Mouse (Mus musculus) neural tube, embryonic 11.5 days (tissue): ENCODE results near the gene Hoxd3. TPM values are rescaled to one million over a fixed set of nuclear protein-coding genes. Genes with fewer than 3 reads are reported as not detected.

ENCODE experiments used
- ATAC-seq: fragments of 200-750 bp; cut with Nextera tagmentation; 2 replicates; pipeline ENCODE4 v1.8.0; 2017; ENCODE audit warnings: moderate number of reproducible peaks, mild to moderate bottlenecking, moderate TSS enrichment, moderate library complexity; ENCODE audit not compliant: insufficient read depth, low FRiP score, low TSS enrichment
- DNase-seq: peaks from one replicate; pipeline ENCODE4 v3.0.0-alpha.2; 2015; ENCODE audit warnings: low spot score
- H3K27ac ChIP-seq: fragments of 300-500 bp; sonication (generic); 2 replicates; pipeline ENCODE4 v1.5.1; 2014; ENCODE audit warnings: low read depth, mild to moderate bottlenecking, low read length
- H3K27me3 ChIP-seq: fragments of 300-500 bp; sonication (generic); 2 replicates; pipeline ENCODE4 v1.6.1; 2014; ENCODE audit warnings: mild to moderate bottlenecking, low read length, mixed read lengths; ENCODE audit not compliant: control insufficient read depth, insufficient read depth
- H3K36me3 ChIP-seq: fragments of 300-500 bp; sonication (generic); 2 replicates; pipeline ENCODE4 v1.6.1; 2014; ENCODE audit warnings: mild to moderate bottlenecking, low read length, moderate library complexity, mixed read lengths; ENCODE audit not compliant: control insufficient read depth, insufficient read depth
- H3K4me1 ChIP-seq: fragments of 300-500 bp; sonication (generic); 2 replicates; pipeline ENCODE4 v1.6.1; 2014; ENCODE audit warnings: low read length, mixed read lengths; ENCODE audit not compliant: control insufficient read depth, insufficient read depth
- H3K4me2 ChIP-seq: fragments of 300-500 bp; sonication (generic); 2 replicates; pipeline ENCODE4 v1.6.1; 2014; ENCODE audit warnings: low read depth, mild to moderate bottlenecking, moderate library complexity
- H3K4me3 ChIP-seq: fragments of 300-500 bp; sonication (generic); 2 replicates; pipeline ENCODE4 v1.5.1; 2014; ENCODE audit warnings: low read depth, low read length
- H3K9ac ChIP-seq: fragments of 300-500 bp; sonication (generic); 2 replicates; pipeline ENCODE4 v1.6.1; 2014; ENCODE audit warnings: mild to moderate bottlenecking, low read length
- H3K9me3 ChIP-seq: fragments of 300-500 bp; sonication (generic); 2 replicates; pipeline ENCODE4 v1.6.1; 2016; ENCODE audit warnings: low read length; ENCODE audit not compliant: control insufficient read depth
- WGBS: fragments of 180-500 bp; shearing (Covaris S2); extraction: QIAGEN DNeasy Blood & Tissue Kit; methylation state at CpG from one replicate; pipeline ENCODE4 v1.1.7; 2014; 5-methylcytosine and 5-hydroxymethylcytosine counted together
- polyA plus RNA-seq: library from polyadenylated mRNA; unstranded; fragments of >200 nt; fragmentation: Nextera tagmentation; extraction: Ambion mirVana; gene quantifications from 2 replicates; pipeline ENCODE4 v1.2.1, GENCODE M21; 2014

Hoxd3 gene
- polyA plus RNA-seq, 1 experiment from 2014 or later = 55.0 TPM

DNA sequence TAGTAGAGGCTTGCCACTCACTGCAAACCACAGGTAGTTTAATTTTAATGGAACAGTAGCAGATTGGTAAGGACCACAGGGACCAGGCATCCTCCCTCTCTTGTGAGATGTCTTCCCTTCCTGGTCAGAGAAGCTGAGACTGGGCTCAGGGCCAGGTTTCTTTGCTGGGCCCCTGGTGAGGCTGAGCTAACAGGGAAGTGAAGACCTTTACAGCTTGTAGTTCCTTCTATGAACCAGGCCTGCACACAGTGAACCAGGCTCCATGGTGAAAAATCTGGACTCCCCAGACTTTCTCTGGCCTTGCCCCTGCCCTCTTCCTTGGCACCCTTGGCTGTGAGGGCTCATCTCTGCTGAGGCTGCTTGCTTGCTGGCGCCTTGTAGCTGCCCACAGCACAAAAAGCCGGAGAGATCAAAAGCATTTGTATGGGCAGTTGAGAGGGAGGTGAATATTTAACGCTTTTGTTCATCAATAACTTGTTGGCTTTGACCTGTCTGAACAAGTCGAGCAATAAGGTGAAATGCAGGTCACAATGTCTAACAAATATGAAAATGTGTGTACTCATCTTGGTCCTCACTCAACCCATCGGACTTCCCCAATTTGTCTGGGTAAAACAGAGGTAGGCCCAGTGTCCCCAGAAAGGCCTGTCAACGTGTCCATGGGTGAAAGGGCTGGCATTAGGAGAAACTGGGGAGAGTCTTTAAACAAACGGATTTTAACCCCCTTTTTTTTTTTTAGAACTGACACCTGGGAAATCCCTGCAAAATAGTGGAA lies 12.7 kb downstream of the Hoxd3 start:
- WGBS = 8% methylated on average over 7 of the region's 7 CpGs
- Histone ChIP-seq H3K4me2 (peak overlapping the region; percentile 89), H3K36me3 (peaks cover 2% of the 10 kb centered on the region; the same call in 1 of the 2 replicates), H3K4me3 (peak overlapping the region; percentile 66), H3K4me1 (peaks cover 61% of the 10 kb centered on the region), H3K27ac (peak overlapping the region; percentile 99), H3K9me3 (no peaks in the 10 kb centered on the region), H3K27me3 (no peaks in the 10 kb centered on the region), H3K9ac (peak overlapping the region; percentile 95)
- ATAC-seq (no peak), DNase-seq (peak; percentile 52)

DNA sequence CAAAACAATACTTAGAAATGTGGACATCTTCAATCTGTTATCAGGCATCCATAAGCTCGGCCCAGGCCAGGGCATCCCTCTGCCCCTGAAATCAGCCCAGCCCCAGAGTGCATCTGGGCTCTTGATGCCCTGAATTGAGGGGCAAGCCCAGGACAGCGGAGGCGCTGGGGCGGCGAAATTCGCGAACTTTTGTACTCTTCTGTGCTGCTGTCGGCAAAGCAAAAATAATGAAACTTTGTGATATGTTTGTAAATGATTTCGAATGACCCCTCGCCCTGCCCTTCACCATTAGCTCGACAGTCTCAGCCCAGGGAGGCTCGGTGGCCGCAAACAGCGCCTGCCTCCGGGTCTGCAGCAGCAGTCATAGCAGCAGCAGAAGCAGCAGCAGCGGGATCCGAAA lies 13.4 kb downstream of the Hoxd3 start:
- ATAC-seq = no peak
- peaks cover 55% of the 10 kb centered on the region for H3K4me1 ChIP-seq
- no peaks in the 10 kb centered on the region for H3K9me3 ChIP-seq
- no peaks in the 10 kb centered on the region for H3K27me3 ChIP-seq
- H3K4me2 ChIP-seq = peak overlapping the region; percentile 89
- H3K27ac ChIP-seq = peak overlapping the region; percentile 99
- peaks cover 2% of the 10 kb centered on the region; the same call in 1 of the 2 replicates for H3K36me3 ChIP-seq
- peak overlapping the region; percentile 66 for H3K4me3 ChIP-seq
- H3K9ac ChIP-seq = peak overlapping the region; percentile 95
- DNase-seq = peak; percentile 53
- WGBS = 4% methylated on average over 17 of the region's 17 CpGs

DNA sequence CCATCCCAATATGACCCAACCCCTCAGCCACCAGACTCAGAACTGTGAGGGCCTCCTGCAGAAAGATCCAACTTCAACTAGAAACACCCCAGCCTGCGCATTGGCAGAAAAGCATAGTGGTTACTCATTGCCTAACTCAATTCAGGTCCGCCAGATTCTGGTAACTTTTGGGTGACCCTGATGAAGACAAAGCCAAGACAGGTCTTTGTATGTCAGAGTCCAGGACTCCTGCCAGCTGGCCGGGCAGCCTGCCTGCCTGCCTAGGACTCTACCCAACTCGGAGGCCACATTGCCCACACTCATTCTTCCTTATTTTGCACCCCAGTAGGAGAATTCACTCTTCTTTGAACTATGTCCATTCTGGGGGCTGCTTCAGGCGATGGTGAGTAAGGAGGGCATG lies 14.8 kb downstream of the Hoxd3 start, which contains the start of gene Gm28230:
TSS of gene Gm28230 (plus strand) at position 178 of the 400 bp plus-strand sequence.
- 10% methylated on average over 5 of the region's 5 CpGs for WGBS
- Histone ChIP-seq H3K36me3 (peaks cover 2% of the 10 kb centered on the region; the same call in 1 of the 2 replicates), H3K27ac (peak within 1 kb of the TSS; percentile 99), H3K4me3 (peak within 1 kb of the TSS; percentile 66), H3K4me2 (peak within 1 kb of the TSS; percentile 89), H3K9me3 (no peaks in the 10 kb centered on the region), H3K9ac (peak within 1 kb of the TSS; percentile 95), H3K4me1 (peaks cover 57% of the 10 kb centered on the region), H3K27me3 (no peaks in the 10 kb centered on the region)
- DNase-seq (peak; percentile 63), ATAC-seq (no peak)

DNA sequence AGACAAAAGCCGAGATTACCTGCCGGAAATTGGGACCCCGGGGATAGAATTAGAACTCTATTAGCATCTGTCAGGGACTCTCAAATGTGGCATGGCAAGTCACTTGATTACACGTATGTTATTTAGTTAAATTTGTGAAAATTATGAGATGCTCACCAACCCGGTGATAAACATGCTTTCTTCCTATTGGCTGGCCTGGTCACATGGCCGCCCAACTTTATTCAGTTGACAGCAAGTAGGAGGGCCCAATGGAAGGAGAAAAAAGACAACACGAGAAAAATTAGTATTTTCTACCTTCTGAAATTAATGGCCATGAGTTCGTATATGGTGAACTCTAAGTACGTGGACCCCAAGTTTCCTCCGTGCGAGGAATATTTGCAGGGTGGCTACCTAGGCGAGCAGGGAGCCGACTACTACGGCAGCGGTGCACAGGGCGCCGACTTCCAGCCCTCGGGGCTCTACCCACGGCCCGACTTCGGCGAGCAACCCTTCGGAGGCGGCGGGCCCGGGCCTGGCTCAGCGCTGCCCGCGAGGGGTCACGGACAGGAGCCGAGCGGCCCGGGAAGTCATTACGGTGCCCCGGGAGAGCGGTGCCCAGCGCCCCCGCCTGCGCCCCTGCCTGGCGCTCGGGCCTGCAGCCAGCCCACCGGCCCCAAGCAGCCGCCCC lies 15.4 kb downstream of the Hoxd3 start:
- H3K4me1 ChIP-seq = peaks cover 59% of the 10 kb centered on the region
- H3K27me3 ChIP-seq = no peaks in the 10 kb centered on the region
- under 1% methylated on average over 39 of the region's 43 CpGs for WGBS
- peak overlapping the region; percentile 66 for H3K4me3 ChIP-seq
- peak; percentile 67 for DNase-seq
- peaks cover 2% of the 10 kb centered on the region; the same call in 1 of the 2 replicates for H3K36me3 ChIP-seq
- H3K4me2 ChIP-seq = peak overlapping the region; percentile 89
- H3K27ac ChIP-seq = peak overlapping the region; percentile 99
- peak overlapping the region; percentile 95 for H3K9ac ChIP-seq
- ATAC-seq = peak; percentile 2; the same call in 1 of the 2 replicates
- H3K9me3 ChIP-seq = no peaks in the 10 kb centered on the region

DNA sequence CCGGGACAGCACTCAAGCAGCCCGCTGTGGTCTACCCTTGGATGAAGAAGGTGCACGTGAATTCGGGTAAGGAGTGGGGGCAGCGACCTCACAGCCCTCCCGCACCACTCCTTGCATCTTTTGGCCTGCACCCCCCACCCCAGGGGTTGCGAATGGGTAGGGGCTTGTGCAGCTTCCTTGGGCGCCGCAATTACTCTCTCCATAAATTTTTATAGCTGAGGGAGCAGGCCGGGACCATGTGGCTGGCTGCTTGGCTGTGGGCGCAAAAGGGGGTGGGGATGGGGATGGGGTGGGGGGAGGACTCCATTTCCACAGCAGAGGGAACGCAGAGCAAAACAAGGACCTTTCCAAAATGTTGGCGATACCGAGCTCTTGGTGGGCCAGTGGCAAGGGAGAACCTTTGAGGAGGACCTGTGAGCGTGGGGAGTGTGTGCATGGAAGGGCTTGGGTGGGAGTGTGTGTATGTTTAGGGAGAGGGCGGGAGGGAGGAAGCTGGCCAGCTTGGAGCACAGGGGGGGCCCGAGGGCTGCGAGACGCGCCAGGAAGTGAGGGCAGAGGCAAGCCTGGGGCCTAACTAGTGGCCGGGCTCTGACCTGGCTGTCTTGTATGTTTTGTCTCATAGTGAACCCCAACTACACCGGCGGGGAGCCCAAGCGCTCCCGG lies 16.0 kb downstream of the Hoxd3 start:
- peak overlapping the region; percentile 99 for H3K27ac ChIP-seq
- H3K27me3 ChIP-seq = no peaks in the 10 kb centered on the region
- H3K4me2 ChIP-seq = peak overlapping the region; percentile 89
- DNase-seq (peak; percentile 70), ATAC-seq (no peak; the same call in 1 of the 2 replicates)
- peak overlapping the region; percentile 95 for H3K9ac ChIP-seq
- WGBS = under 1% methylated on average over 25 of the region's 25 CpGs
- peak overlapping the region; percentile 66 for H3K4me3 ChIP-seq
- H3K36me3 ChIP-seq = peaks cover 2% of the 10 kb centered on the region; the same call in 1 of the 2 replicates
- peaks cover 62% of the 10 kb centered on the region for H3K4me1 ChIP-seq
- H3K9me3 ChIP-seq = no peaks in the 10 kb centered on the region

DNA sequence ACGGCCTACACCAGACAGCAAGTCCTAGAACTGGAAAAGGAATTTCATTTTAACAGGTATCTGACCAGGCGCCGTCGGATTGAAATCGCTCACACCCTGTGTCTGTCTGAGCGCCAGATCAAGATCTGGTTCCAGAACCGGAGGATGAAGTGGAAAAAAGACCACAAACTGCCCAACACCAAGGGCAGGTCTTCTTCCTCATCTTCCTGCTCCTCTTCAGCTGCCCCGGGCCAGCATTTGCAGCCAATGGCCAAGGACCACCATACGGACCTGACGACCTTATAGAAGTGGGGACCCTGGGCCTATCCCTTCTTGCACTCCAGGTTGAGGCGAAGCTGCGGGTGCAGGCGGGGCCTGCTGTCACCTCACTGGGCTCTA lies 16.6 kb downstream of the Hoxd3 start:
- ATAC-seq (no peak), DNase-seq (peak; percentile 63)
- Histone ChIP-seq H3K27me3 (no peaks in the 10 kb centered on the region), H3K36me3 (peaks cover 2% of the 10 kb centered on the region; the same call in 1 of the 2 replicates), H3K4me2 (peak overlapping the region; percentile 89), H3K27ac (peak overlapping the region; percentile 99), H3K9ac (peak overlapping the region; percentile 95), H3K9me3 (no peaks in the 10 kb centered on the region), H3K4me3 (peak overlapping the region; percentile 66), H3K4me1 (peaks cover 60% of the 10 kb centered on the region)
- WGBS = 5% methylated on average over 13 of the region's 13 CpGs

DNA sequence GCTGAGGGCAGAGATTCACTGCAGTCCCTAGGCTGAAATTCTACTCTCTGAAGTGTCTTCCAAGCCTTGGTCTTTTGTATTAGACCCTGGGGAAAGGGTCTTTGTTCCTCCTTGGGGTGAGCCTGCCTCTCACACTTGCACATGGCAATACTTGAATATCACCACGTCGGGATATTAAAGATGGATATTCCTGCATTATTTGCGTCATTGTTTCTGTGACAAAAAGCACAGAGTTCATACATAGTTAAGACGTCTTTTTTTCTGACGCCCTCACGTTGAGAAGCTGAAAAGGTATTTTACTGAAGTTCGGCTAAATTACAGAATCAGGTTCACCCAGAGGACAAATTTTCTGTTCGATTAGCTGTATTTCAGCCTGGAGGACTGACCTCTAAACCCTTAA lies 18.6 kb downstream of the Hoxd3 start:
- no peaks in the 10 kb centered on the region for H3K27me3 ChIP-seq
- peak overlapping the region; percentile 99 for H3K27ac ChIP-seq
- peak overlapping the region; percentile 48 for H3K4me3 ChIP-seq
- under 1% methylated on average over 8 of the region's 8 CpGs for WGBS
- H3K9ac ChIP-seq = peak overlapping the region; percentile 95
- peak; percentile 56 for DNase-seq
- ATAC-seq = no peak
- peaks cover 2% of the 10 kb centered on the region; the same call in 1 of the 2 replicates for H3K36me3 ChIP-seq
- peak overlapping the region; percentile 91 for H3K4me2 ChIP-seq
- H3K4me1 ChIP-seq = peaks cover 63% of the 10 kb centered on the region
- no peaks in the 10 kb centered on the region for H3K9me3 ChIP-seq

DNA sequence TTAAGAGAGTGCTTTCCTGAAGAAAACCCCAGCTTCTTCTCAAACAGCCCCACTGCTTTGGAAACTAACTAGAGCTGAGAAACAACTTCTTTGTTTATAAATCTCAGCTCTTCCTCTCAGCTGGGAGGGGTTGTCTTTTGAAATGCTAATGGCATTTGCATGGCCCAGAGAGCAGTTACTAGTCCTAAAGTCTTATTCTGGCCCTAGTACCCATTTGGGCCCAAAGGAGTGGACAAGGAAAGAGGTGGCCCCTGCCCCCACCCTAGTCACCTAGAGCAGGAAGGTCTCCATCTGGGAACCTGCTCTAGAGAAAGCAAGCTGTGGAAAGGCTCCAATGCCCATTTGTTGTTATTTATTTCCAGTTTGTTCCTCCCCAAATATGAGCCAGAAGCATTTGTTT lies 19.3 kb downstream of the Hoxd3 start:
- Histone ChIP-seq H3K9ac (peak overlapping the region; percentile 95), H3K4me3 (peak overlapping the region; percentile 48), H3K4me2 (peak overlapping the region; percentile 91)

More for the DNA sequence above, 19.3 kb downstream of the Hoxd3 start:
- Histone ChIP-seq H3K4me1 (peaks cover 66% of the 10 kb centered on the region), H3K36me3 (peaks cover 2% of the 10 kb centered on the region; the same call in 1 of the 2 replicates), H3K9me3 (no peaks in the 10 kb centered on the region), H3K27ac (peak overlapping the region; percentile 99), H3K27me3 (no peaks in the 10 kb centered on the region)
- no peak for ATAC-seq
- DNase-seq = peak; percentile 64
